Mouse (Mus musculus): Measurements from ENCODE around the gene Gpr132. TPM values are rescaled to one million over a fixed set of nuclear protein-coding genes. Genes with fewer than 3 reads are reported as not detected.

Gpr132 gene
- polyA plus RNA-seq, 1 experiment, result 0.02 TPM

- no peak overlapping the region for H3K4me3 ChIP-seq
- H3K36me3 ChIP-seq (ENCODE audit: control insufficient read depth, insufficient read depth), result no peaks in the 10 kb centered on the region
- H3K27me3 ChIP-seq (ENCODE audit: control insufficient read depth, insufficient read depth, insufficient read length), result no peaks in the 10 kb centered on the region
- H3K79me2 ChIP-seq (ENCODE audit: control insufficient read depth, insufficient read depth), result no peaks in the 10 kb centered on the region
- no peak for TF ChIP-seq SRF (IDR thresholded peaks at IDR 0.05; ENCODE audit: control insufficient read depth, insufficient read length, low read depth)
- TF ChIP-seq REST (IDR thresholded peaks at IDR 0.05; ENCODE audit: insufficient read depth, insufficient read length), result no peak
- TF ChIP-seq MAX (IDR thresholded peaks at IDR 0.05; ENCODE audit: low read depth), result no peak
- TF ChIP-seq USF1 (IDR thresholded peaks at IDR 0.05; ENCODE audit: low read depth), result no peak
- no peak for TF ChIP-seq MYOG (IDR thresholded peaks at IDR 0.05; ENCODE audit: control insufficient read depth in 1 of 3, insufficient read depth in 1 of 3, insufficient read length in 2 of 3, low read depth in 2 of 3)
- TF ChIP-seq E2F4 (IDR thresholded peaks at IDR 0.05; ENCODE audit: insufficient read depth), result no peak
- no peak for TF ChIP-seq CEBPB (IDR thresholded peaks at IDR 0.05; ENCODE audit: insufficient read depth, poor library complexity, severe bottlenecking)
- TF ChIP-seq POLR2AphosphoS2 (IDR thresholded peaks at IDR 0.05; ENCODE audit: insufficient read length, low read depth), result no peak
- TF ChIP-seq TCF3 (IDR thresholded peaks at IDR 0.05; ENCODE audit: insufficient read length, low read depth), result no peak
- no peak for TF ChIP-seq POLR2A (IDR thresholded peaks at IDR 0.05; ENCODE audit: insufficient read length, low read depth)
- TF ChIP-seq TCF12 (IDR thresholded peaks at IDR 0.05; ENCODE audit: insufficient read depth, poor library complexity, severe bottlenecking), result no peak
- TF ChIP-seq MYOD1 (IDR thresholded peaks at IDR 0.05; ENCODE audit: control insufficient read depth in 1 of 3, insufficient read length in 2 of 3, low read depth in 2 of 3), result no peak
- no peak overlapping the region for H3K4me2 ChIP-seq (ENCODE audit: low read depth)
- no peak overlapping the region for H3ac ChIP-seq (ENCODE audit: control insufficient read depth, insufficient read length)
These were observed 46.5 kb upstream of the Gpr132 start for GRCm38 (mm10) chr12:112914527-112914926.

GRCm38 (mm10) chr12:112912951-112913745 lies 45.1 kb upstream of the Gpr132 start:
- peak in 1 of 3 experiments; percentile 1 for TF ChIP-seq MYOG (IDR thresholded peaks at IDR 0.05; ENCODE audit: control insufficient read depth in 1 of 3, insufficient read depth in 1 of 3, insufficient read length in 2 of 3, low read depth in 2 of 3)
- no peak for TF ChIP-seq TCF3 (IDR thresholded peaks at IDR 0.05; ENCODE audit: insufficient read length, low read depth)
- Histone ChIP-seq H3K27me3 (ENCODE audit: control insufficient read depth, insufficient read depth, insufficient read length) (no peaks in the 10 kb centered on the region), H3K79me2 (ENCODE audit: control insufficient read depth, insufficient read depth) (no peaks in the 10 kb centered on the region), H3K4me3 (no peak overlapping the region), H3K36me3 (ENCODE audit: control insufficient read depth, insufficient read depth) (no peaks in the 10 kb centered on the region), H3ac (ENCODE audit: control insufficient read depth, insufficient read length) (no peak overlapping the region), H3K4me2 (ENCODE audit: low read depth) (no peak overlapping the region)

- Histone ChIP-seq H3ac (ENCODE audit: control insufficient read depth, insufficient read length) (no peak overlapping the region), H3K4me2 (ENCODE audit: low read depth) (no peak overlapping the region), H3K27me3 (ENCODE audit: control insufficient read depth, insufficient read depth, insufficient read length) (no peaks in the 10 kb centered on the region), H3K79me2 (ENCODE audit: control insufficient read depth, insufficient read depth) (no peaks in the 10 kb centered on the region), H3K36me3 (ENCODE audit: control insufficient read depth, insufficient read depth) (no peaks in the 10 kb centered on the region), H3K4me3 (no peak overlapping the region)
- TF ChIP-seq MYOD1 (IDR thresholded peaks at IDR 0.05; ENCODE audit: control insufficient read depth in 1 of 3, insufficient read length in 2 of 3, low read depth in 2 of 3) (peak in 1 of 3 experiments; percentile 3), TCF12 (IDR thresholded peaks at IDR 0.05; ENCODE audit: insufficient read depth, poor library complexity, severe bottlenecking) (no peak)
These were observed 43.7 kb upstream of the Gpr132 start for GRCm38 (mm10) chr12:112911701-112912100.

GRCm38 (mm10) chr12:112908991-112909390 lies 41.0 kb upstream of the Gpr132 start:
- Histone ChIP-seq H3K79me2 (ENCODE audit: control insufficient read depth, insufficient read depth) (no peaks in the 10 kb centered on the region), H3K27me3 (ENCODE audit: control insufficient read depth, insufficient read depth, insufficient read length) (no peaks in the 10 kb centered on the region), H3K4me3 (no peak overlapping the region), H3ac (ENCODE audit: control insufficient read depth, insufficient read length) (no peak overlapping the region), H3K4me2 (ENCODE audit: low read depth) (no peak overlapping the region), H3K36me3 (ENCODE audit: control insufficient read depth, insufficient read depth) (no peaks in the 10 kb centered on the region)
- TF ChIP-seq TCF3 (IDR thresholded peaks at IDR 0.05; ENCODE audit: insufficient read length, low read depth) (no peak), USF1 (IDR thresholded peaks at IDR 0.05; ENCODE audit: low read depth) (no peak), MYOG (IDR thresholded peaks at IDR 0.05; ENCODE audit: control insufficient read depth in 1 of 3, insufficient read depth in 1 of 3, insufficient read length in 2 of 3, low read depth in 2 of 3) (no peak), TCF12 (IDR thresholded peaks at IDR 0.05; ENCODE audit: insufficient read depth, poor library complexity, severe bottlenecking) (no peak), E2F4 (IDR thresholded peaks at IDR 0.05; ENCODE audit: insufficient read depth) (no peak), REST (IDR thresholded peaks at IDR 0.05; ENCODE audit: insufficient read depth, insufficient read length) (no peak), MYOD1 (IDR thresholded peaks at IDR 0.05; ENCODE audit: control insufficient read depth in 1 of 3, insufficient read length in 2 of 3, low read depth in 2 of 3) (no peak), CEBPB (IDR thresholded peaks at IDR 0.05; ENCODE audit: insufficient read depth, poor library complexity, severe bottlenecking) (no peak), POLR2AphosphoS2 (IDR thresholded peaks at IDR 0.05; ENCODE audit: insufficient read length, low read depth) (no peak), SRF (IDR thresholded peaks at IDR 0.05; ENCODE audit: control insufficient read depth, insufficient read length, low read depth) (no peak), MAX (IDR thresholded peaks at IDR 0.05; ENCODE audit: low read depth) (no peak), POLR2A (IDR thresholded peaks at IDR 0.05; ENCODE audit: insufficient read length, low read depth) (no peak)

GRCm38 (mm10) chr12:112905001-112905400 lies 37.0 kb upstream of the Gpr132 start:
- Histone ChIP-seq H3K4me3 (no peak overlapping the region), H3ac (ENCODE audit: control insufficient read depth, insufficient read length) (no peak overlapping the region), H3K4me2 (ENCODE audit: low read depth) (no peak overlapping the region), H3K79me2 (ENCODE audit: control insufficient read depth, insufficient read depth) (no peaks in the 10 kb centered on the region), H3K36me3 (ENCODE audit: control insufficient read depth, insufficient read depth) (no peaks in the 10 kb centered on the region), H3K27me3 (ENCODE audit: control insufficient read depth, insufficient read depth, insufficient read length) (no peaks in the 10 kb centered on the region)
- no peak for TF ChIP-seq USF1 (IDR thresholded peaks at IDR 0.05; ENCODE audit: low read depth)
- no peak for TF ChIP-seq TCF12 (IDR thresholded peaks at IDR 0.05; ENCODE audit: insufficient read depth, poor library complexity, severe bottlenecking)
- TF ChIP-seq TCF3 (IDR thresholded peaks at IDR 0.05; ENCODE audit: insufficient read length, low read depth), result no peak
- TF ChIP-seq POLR2AphosphoS2 (IDR thresholded peaks at IDR 0.05; ENCODE audit: insufficient read length, low read depth), result no peak
- TF ChIP-seq MYOD1 (IDR thresholded peaks at IDR 0.05; ENCODE audit: control insufficient read depth in 1 of 3, insufficient read length in 2 of 3, low read depth in 2 of 3), result no peak
- TF ChIP-seq CEBPB (IDR thresholded peaks at IDR 0.05; ENCODE audit: insufficient read depth, poor library complexity, severe bottlenecking), result no peak
- TF ChIP-seq MYOG (IDR thresholded peaks at IDR 0.05; ENCODE audit: control insufficient read depth in 1 of 3, insufficient read depth in 1 of 3, insufficient read length in 2 of 3, low read depth in 2 of 3), result no peak
- no peak for TF ChIP-seq POLR2A (IDR thresholded peaks at IDR 0.05; ENCODE audit: insufficient read length, low read depth)
- TF ChIP-seq E2F4 (IDR thresholded peaks at IDR 0.05; ENCODE audit: insufficient read depth), result no peak
- TF ChIP-seq SRF (IDR thresholded peaks at IDR 0.05; ENCODE audit: control insufficient read depth, insufficient read length, low read depth), result no peak
- TF ChIP-seq MAX (IDR thresholded peaks at IDR 0.05; ENCODE audit: low read depth), result no peak
- TF ChIP-seq REST (IDR thresholded peaks at IDR 0.05; ENCODE audit: insufficient read depth, insufficient read length), result no peak

Data from myocyte (in vitro differentiated cells).